Mouse (Mus musculus): Measurements from ENCODE around the gene Chmp2b. TPM values are rescaled to one million over a fixed set of nuclear protein-coding genes. Genes with fewer than 3 reads are reported as not detected.

The Chmp2b gene
- polyA plus RNA-seq, 1 experiment: 25.4 TPM

GRCm38 (mm10) chr16:65514223-65514622 lies 48.3 kb downstream of the Chmp2b start:
- no peak overlapping the region for H3K4me3 ChIP-seq
- H3ac ChIP-seq (ENCODE audit: control insufficient read depth, insufficient read length): no peak overlapping the region
- no peaks in the 10 kb centered on the region for H3K27me3 ChIP-seq (ENCODE audit: control insufficient read depth, insufficient read depth, insufficient read length)
- no peaks in the 10 kb centered on the region for H3K79me2 ChIP-seq (ENCODE audit: control insufficient read depth, insufficient read depth)
- H3K36me3 ChIP-seq (ENCODE audit: control insufficient read depth, insufficient read depth): no peaks in the 10 kb centered on the region
- H3K4me2 ChIP-seq (ENCODE audit: low read depth): no peak overlapping the region
- no peak for TF ChIP-seq CEBPB (IDR thresholded peaks at IDR 0.05; ENCODE audit: insufficient read depth, poor library complexity, severe bottlenecking)
- no peak for TF ChIP-seq REST (IDR thresholded peaks at IDR 0.05; ENCODE audit: insufficient read depth, insufficient read length)
- no peak for TF ChIP-seq MYOG (IDR thresholded peaks at IDR 0.05; ENCODE audit: control insufficient read depth in 1 of 3, insufficient read depth in 1 of 3, insufficient read length in 2 of 3, low read depth in 2 of 3)
- TF ChIP-seq MAX (IDR thresholded peaks at IDR 0.05; ENCODE audit: low read depth): no peak
- no peak for TF ChIP-seq POLR2A (IDR thresholded peaks at IDR 0.05; ENCODE audit: insufficient read length, low read depth)
- TF ChIP-seq USF1 (IDR thresholded peaks at IDR 0.05; ENCODE audit: low read depth): no peak
- TF ChIP-seq E2F4 (IDR thresholded peaks at IDR 0.05; ENCODE audit: insufficient read depth): no peak
- no peak for TF ChIP-seq TCF3 (IDR thresholded peaks at IDR 0.05; ENCODE audit: insufficient read length, low read depth)
- TF ChIP-seq MYOD1 (IDR thresholded peaks at IDR 0.05; ENCODE audit: control insufficient read depth in 1 of 3, insufficient read length in 2 of 3, low read depth in 2 of 3): no peak
- TF ChIP-seq POLR2AphosphoS2 (IDR thresholded peaks at IDR 0.05; ENCODE audit: insufficient read length, low read depth): no peak
- TF ChIP-seq TCF12 (IDR thresholded peaks at IDR 0.05; ENCODE audit: insufficient read depth, poor library complexity, severe bottlenecking): no peak
- TF ChIP-seq SRF (IDR thresholded peaks at IDR 0.05; ENCODE audit: control insufficient read depth, insufficient read length, low read depth): no peak

GRCm38 (mm10) chr16:65497049-65497448 lies 65.5 kb downstream of the Chmp2b start:
- Histone ChIP-seq H3K4me3 (no peak overlapping the region), H3ac (ENCODE audit: control insufficient read depth, insufficient read length) (no peak overlapping the region), H3K27me3 (ENCODE audit: control insufficient read depth, insufficient read depth, insufficient read length) (no peaks in the 10 kb centered on the region), H3K4me2 (ENCODE audit: low read depth) (no peak overlapping the region), H3K79me2 (ENCODE audit: control insufficient read depth, insufficient read depth) (no peaks in the 10 kb centered on the region), H3K36me3 (ENCODE audit: control insufficient read depth, insufficient read depth) (no peaks in the 10 kb centered on the region)
- TF ChIP-seq REST (IDR thresholded peaks at IDR 0.05; ENCODE audit: insufficient read depth, insufficient read length) (no peak), MYOD1 (IDR thresholded peaks at IDR 0.05; ENCODE audit: control insufficient read depth in 1 of 3, insufficient read length in 2 of 3, low read depth in 2 of 3) (no peak), USF1 (IDR thresholded peaks at IDR 0.05; ENCODE audit: low read depth) (no peak), MAX (IDR thresholded peaks at IDR 0.05; ENCODE audit: low read depth) (no peak), TCF12 (IDR thresholded peaks at IDR 0.05; ENCODE audit: insufficient read depth, poor library complexity, severe bottlenecking) (no peak), MYOG (IDR thresholded peaks at IDR 0.05; ENCODE audit: control insufficient read depth in 1 of 3, insufficient read depth in 1 of 3, insufficient read length in 2 of 3, low read depth in 2 of 3) (no peak), E2F4 (IDR thresholded peaks at IDR 0.05; ENCODE audit: insufficient read depth) (no peak), CEBPB (IDR thresholded peaks at IDR 0.05; ENCODE audit: insufficient read depth, poor library complexity, severe bottlenecking) (no peak), POLR2AphosphoS2 (IDR thresholded peaks at IDR 0.05; ENCODE audit: insufficient read length, low read depth) (no peak), TCF3 (IDR thresholded peaks at IDR 0.05; ENCODE audit: insufficient read length, low read depth) (no peak), SRF (IDR thresholded peaks at IDR 0.05; ENCODE audit: control insufficient read depth, insufficient read length, low read depth) (no peak), POLR2A (IDR thresholded peaks at IDR 0.05; ENCODE audit: insufficient read length, low read depth) (no peak)

GRCm38 (mm10) chr16:65496030-65496429 lies 66.5 kb downstream of the Chmp2b start:
- Histone ChIP-seq H3K36me3 (ENCODE audit: control insufficient read depth, insufficient read depth) (no peaks in the 10 kb centered on the region), H3ac (ENCODE audit: control insufficient read depth, insufficient read length) (no peak overlapping the region), H3K27me3 (ENCODE audit: control insufficient read depth, insufficient read depth, insufficient read length) (no peaks in the 10 kb centered on the region), H3K4me3 (no peak overlapping the region), H3K79me2 (ENCODE audit: control insufficient read depth, insufficient read depth) (no peaks in the 10 kb centered on the region), H3K4me2 (ENCODE audit: low read depth) (no peak overlapping the region)
- no peak for TF ChIP-seq E2F4 (IDR thresholded peaks at IDR 0.05; ENCODE audit: insufficient read depth)
- TF ChIP-seq POLR2AphosphoS2 (IDR thresholded peaks at IDR 0.05; ENCODE audit: insufficient read length, low read depth): no peak
- TF ChIP-seq CEBPB (IDR thresholded peaks at IDR 0.05; ENCODE audit: insufficient read depth, poor library complexity, severe bottlenecking): no peak
- no peak for TF ChIP-seq MAX (IDR thresholded peaks at IDR 0.05; ENCODE audit: low read depth)
- TF ChIP-seq USF1 (IDR thresholded peaks at IDR 0.05; ENCODE audit: low read depth): no peak
- TF ChIP-seq TCF12 (IDR thresholded peaks at IDR 0.05; ENCODE audit: insufficient read depth, poor library complexity, severe bottlenecking): no peak
- TF ChIP-seq TCF3 (IDR thresholded peaks at IDR 0.05; ENCODE audit: insufficient read length, low read depth): no peak
- no peak for TF ChIP-seq MYOG (IDR thresholded peaks at IDR 0.05; ENCODE audit: control insufficient read depth in 1 of 3, insufficient read depth in 1 of 3, insufficient read length in 2 of 3, low read depth in 2 of 3)
- TF ChIP-seq POLR2A (IDR thresholded peaks at IDR 0.05; ENCODE audit: insufficient read length, low read depth): no peak
- no peak for TF ChIP-seq MYOD1 (IDR thresholded peaks at IDR 0.05; ENCODE audit: control insufficient read depth in 1 of 3, insufficient read length in 2 of 3, low read depth in 2 of 3)
- TF ChIP-seq REST (IDR thresholded peaks at IDR 0.05; ENCODE audit: insufficient read depth, insufficient read length): no peak
- no peak for TF ChIP-seq SRF (IDR thresholded peaks at IDR 0.05; ENCODE audit: control insufficient read depth, insufficient read length, low read depth)

Other genes with a start within 250 kb of the Chmp2b start
- not detected for gene Pou1f1, start 42.2 kb downstream of the Chmp2b start, polyA plus RNA-seq (2012; fragmentation: generic; extraction: Trizol)